Mouse (Mus musculus): Measurements from ENCODE around the gene Grin1.

DNA sequence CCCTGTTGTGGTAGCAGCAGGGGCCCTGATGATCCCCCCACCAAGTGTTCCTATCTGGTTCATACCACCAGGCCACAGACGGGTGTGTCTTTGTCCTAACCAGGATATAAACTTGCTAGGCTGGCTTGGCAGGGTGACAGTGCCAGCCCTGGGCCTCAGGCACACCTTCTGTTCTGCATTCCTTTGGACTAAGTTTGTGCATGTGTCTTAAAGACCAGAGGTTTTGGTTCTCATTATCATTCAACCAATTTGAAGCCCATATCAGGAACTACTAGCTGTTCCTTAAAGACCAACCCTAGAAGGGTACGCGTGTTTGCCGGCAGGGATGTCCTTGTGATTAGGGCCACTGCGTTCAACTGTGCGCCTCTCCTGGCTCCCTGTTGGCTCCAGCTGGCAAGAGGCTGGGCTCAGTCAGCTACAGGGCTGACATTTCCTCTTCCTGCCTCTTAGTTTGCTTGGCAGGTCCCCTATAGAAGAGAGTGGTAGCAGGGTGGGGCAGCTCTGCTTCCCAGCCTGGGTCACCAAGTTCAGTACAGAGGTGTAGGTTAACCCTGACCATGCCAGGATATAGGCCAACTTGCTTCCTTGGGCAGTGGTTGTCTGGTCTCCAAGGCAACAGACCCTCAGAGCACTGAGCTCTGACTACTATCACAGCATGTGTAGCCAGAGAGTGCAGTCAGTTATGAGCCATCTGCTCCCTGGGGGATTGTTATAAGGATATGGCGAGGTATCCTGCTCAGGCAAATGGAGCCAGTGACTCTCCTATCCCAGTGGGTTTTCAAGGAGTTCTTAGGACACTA, 31.9 kb downstream of the Grin1 start:
- TF ChIP-seq CTCF (IDR thresholded peaks at IDR 0.05; ENCODE audit: extremely low read depth, insufficient read length, insufficient replicate concordance, low read depth, low read length) (no peak), POLR2A (IDR thresholded peaks at IDR 0.05; ENCODE audit: low read depth, low read length) (no peak)

All from small intestine, adult 2 months (tissue).